Mouse (Mus musculus): ENCODE results near the gene Mcrip1.
"Not testable (repeated sequence)": the region's sequence is repeated elsewhere in the genome, so short reads cannot be mapped to it uniquely, and the experiment has no call there.

Mcrip1 gene

DNA sequence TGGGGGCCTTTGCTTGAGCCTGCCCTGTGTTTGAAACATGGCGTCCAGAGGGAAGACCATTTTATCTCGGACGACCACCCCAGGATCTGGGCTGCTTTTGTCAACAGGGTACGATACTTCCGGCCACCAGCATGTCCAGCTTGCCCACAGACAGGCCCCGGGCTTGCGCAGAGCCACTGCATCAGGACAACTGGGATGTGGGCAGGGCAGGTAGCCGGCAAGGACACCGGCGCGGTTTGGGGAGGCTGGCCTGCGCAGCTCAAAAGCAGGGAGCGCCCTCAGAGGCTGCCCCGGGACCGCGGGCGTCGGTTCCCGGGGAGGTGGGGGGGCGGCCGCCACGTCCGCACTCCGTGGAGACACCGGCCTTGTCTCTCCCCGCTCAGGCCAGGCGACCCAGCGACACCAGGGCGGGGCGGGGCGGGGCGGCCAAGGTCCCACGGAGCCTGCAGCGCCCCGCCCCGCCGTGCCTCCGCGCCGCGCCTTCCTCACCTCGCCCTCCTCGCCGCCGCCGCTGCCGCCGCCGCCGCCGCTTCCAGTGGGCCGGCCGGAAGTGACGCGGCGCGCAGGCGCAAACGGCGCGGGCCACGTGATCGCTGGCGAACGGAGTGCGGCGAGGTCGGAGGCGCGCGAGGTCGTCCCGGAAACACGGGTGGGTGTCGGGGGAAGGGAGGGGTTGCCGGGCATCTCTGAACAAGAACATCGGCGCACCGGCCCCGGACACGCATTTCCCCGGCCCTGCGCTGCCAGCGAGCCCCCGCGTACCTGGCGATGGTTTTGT lies at the start of gene Mcrip1:
Mcrip1 (minus strand) TSS at position 560 of the 778 bp plus-strand sequence.
- DNase-seq (ENCODE audit: inconsistent ontology term): peak; percentile 95

- DNase-seq (ENCODE audit: inconsistent ontology term): no peak
Observed at GRCm38 (mm10) chr11:120598990-120599549, 49.5 kb upstream of the Mcrip1 start.

- peak; percentile 97 for DNase-seq (ENCODE audit: inconsistent ontology term)
Observed at GRCm38 (mm10) chr11:120598283-120598989, 48.9 kb upstream of the Mcrip1 start, which contains the start of the genes Alyref and Anapc11. TSS of gene Alyref (minus strand) at chr11:120598365. TSS of gene Anapc11 (plus strand) at chr11:120598421.

GRCm38 (mm10) chr11:120597240-120598235 lies 48.0 kb upstream of the Mcrip1 start:
- DNase-seq (ENCODE audit: inconsistent ontology term): no peak

DNA sequence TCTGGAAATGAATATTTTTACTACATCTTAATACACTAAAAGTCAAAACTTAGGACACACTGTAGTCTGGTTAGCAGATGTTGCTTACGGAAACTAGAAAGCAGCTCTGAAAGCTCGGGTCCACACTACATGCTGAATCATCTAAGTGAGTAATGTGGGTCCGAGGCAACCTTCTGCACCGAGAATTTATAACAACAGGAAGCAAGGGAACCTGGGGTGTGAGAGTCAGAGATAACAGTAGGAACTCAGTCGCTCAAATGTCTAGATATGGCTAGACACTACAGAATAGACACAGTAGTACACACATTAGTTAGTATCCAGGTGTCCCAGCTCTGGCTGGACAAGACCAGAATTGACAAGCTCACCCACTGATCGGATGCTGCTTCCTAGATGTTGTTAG lies 39.0 kb upstream of the Mcrip1 start:
- no peak for DNase-seq (ENCODE audit: inconsistent ontology term)

GRCm38 (mm10) chr11:120583937-120584336 lies 34.4 kb upstream of the Mcrip1 start:
- DNase-seq (ENCODE audit: inconsistent ontology term): no peak

DNA sequence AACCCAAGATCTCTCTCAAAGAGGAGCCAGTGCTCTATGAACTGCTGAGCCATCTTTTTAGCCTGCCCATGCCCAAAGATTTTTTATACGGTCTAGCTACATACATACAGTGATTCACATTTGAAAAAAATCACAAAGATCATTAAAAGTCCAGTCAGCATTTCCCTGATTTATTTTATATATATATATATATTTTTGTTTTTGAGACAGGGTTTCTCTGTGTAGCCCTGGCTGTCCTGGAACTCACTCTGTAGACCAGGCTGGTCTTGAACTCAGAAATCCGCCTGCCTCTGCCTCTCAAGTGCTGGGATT lies 33.4 kb upstream of the Mcrip1 start:
- DNase-seq (ENCODE audit: inconsistent ontology term): not testable (repeated sequence)

DNA sequence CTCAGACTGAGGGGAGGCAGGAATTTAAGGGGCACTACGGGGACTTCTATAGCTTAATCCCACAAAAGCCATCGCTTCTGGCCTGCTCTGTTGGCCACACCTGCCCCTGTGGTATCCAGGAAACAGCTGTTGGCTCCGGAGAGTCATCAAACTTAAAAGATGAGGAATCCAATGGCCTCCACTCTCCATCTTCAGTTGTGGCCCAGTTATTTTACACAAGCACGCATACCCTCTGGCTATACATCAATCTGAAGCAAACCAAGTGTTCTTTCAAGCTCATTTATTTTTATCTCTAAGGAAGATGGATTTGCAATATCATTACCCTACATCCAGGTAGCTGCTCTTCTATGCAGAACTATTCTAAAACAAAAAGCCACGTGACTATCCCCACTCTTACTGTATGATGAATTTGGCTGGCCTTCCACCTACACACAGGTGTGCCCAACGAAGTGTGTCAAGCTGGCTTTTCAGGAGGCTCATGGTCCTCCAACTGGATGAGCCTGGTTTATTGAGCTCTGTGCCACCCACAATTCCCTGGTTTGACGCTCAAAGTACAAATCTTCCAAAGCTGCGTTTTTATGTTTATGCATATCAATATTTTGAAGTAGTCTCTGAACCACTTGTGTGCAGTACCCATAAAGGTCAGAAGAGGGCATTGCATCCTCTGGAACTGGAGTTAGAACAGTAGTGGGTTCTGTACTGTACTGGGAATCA lies 32.9 kb upstream of the Mcrip1 start:
- DNase-seq (ENCODE audit: inconsistent ontology term): no peak

GRCm38 (mm10) chr11:120581490-120582267 lies 32.2 kb upstream of the Mcrip1 start, which contains the start of gene Arhgdia:
TSS of gene Arhgdia (minus strand) at chr11:120581624.
- peak; percentile 88 for DNase-seq (ENCODE audit: inconsistent ontology term)

- peak; percentile 40 for DNase-seq (ENCODE audit: inconsistent ontology term)
Observed at GRCm38 (mm10) chr11:120580871-120581331, 31.4 kb upstream of the Mcrip1 start.

DNA sequence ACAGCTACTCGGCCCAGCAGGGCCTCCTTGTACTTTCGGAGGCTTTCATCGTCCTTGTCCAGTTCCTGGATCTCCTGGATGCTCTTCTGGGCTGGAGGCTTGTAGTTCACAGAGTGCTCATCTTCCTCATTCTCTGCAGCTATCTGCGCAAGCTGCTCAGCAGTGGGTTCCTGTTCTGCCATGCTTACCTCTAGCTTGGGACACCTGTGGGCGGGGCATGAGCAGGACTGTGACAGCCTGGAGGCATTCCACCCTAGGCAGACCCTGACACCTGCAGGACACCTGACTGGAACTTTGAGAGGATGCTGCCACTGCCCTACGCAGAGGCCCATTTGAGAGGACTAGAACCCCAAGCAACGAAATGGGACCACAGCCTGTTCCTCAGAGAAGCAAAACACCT lies 30.7 kb upstream of the Mcrip1 start:
- peak; percentile 12 for DNase-seq (ENCODE audit: inconsistent ontology term)

- DNase-seq (ENCODE audit: inconsistent ontology term): peak; percentile 41
Observed at GRCm38 (mm10) chr11:120579316-120580107, 30.0 kb upstream of the Mcrip1 start.

DNA sequence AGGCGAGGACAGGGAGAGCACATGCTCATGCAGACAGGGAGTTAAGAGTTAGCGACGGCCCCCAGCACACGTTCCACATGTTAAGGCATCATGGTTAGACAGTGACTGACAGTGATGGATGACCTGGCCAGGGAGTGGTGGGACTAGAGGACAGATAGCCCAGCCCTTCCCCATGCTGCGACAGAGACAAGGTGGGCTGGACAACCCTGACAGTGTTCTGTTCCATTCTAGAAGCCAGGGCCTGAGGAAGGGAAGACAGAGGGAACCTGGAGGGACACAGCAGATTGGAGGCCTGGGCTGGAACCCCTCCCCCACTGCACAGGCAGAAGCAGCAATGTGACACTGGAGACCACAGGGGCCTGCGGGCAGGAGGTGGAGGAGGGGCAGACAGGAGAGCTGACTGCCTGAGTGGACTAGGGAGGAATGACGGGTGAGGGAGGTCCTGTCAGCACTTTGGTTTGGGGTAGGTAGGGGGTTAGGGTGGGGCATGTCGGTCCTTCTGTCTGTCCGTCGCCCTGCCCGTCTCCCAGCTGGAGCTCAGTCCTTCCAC lies 29.2 kb upstream of the Mcrip1 start:
- no peak for DNase-seq (ENCODE audit: inconsistent ontology term)

DNA sequence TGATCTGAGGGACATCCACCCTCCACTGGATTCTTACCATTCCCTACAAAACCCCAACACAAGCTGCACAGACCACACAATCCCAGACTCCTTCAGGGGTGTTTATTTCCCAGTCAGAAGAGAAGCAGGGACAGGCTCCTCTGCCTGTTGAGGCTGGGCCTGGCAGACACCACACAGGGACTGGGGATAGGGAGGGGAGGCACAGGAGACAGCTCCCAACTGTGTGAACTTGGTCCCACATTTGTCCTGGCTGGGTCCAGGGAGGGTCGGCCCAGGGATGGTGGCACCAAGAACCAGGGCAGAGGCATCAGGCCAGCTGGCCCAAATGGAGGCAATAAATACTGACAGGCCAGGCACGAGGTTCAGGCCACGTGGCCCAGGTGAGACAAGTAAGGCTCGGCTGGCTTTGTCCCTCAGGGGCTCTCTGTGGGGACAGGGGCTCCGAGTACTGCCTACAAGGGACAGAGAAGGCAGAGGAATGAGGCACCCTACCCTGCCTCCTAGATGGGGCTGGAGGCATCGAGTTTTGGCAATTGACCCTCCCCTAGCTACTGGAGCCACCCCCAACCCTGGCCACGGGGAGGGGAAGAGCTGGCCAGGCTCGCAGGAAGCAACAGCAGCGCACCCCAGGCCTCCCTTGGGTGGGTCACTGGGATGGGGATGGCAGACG lies 28.6 kb upstream of the Mcrip1 start:
- DNase-seq (ENCODE audit: inconsistent ontology term): no peak

DNA sequence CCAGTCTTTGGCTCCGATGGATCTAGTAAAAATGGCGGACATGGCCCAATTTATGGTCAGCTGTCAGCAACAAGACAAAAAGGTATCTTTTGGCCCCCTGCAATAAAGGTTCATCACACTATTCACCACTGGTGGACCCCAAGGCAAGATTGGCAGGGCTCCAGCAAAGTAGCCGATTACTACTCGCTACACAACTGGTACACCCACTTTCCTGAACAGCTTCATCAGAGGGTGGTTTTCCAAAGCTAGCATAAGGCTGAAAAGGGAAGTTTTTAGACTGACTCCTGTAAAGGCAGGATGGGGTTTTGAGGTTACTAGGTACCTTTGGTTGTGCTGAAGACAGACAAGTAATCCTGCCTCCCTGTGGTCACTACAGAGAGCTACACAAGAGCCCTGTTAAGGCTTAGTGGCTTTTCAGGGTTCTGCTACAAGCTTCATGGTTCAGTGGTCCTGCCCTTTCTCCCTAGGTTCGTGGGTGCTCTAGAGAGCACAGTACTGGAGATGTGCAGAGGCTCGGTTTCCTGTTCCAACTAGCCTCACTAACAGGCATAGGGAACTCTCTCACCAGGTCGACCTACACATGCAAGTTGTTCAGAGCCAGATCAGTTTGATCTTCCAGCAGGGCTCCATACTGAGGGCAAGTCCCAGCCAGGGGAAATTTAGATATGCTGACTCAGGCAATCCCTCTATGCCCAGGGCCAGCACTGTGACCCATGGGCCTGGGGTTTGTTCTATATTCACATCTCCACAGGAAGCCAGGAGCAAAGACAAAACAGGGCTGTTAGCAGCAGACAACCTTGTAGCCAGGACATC lies 27.9 kb upstream of the Mcrip1 start:
- DNase-seq (ENCODE audit: inconsistent ontology term): no peak

DNA sequence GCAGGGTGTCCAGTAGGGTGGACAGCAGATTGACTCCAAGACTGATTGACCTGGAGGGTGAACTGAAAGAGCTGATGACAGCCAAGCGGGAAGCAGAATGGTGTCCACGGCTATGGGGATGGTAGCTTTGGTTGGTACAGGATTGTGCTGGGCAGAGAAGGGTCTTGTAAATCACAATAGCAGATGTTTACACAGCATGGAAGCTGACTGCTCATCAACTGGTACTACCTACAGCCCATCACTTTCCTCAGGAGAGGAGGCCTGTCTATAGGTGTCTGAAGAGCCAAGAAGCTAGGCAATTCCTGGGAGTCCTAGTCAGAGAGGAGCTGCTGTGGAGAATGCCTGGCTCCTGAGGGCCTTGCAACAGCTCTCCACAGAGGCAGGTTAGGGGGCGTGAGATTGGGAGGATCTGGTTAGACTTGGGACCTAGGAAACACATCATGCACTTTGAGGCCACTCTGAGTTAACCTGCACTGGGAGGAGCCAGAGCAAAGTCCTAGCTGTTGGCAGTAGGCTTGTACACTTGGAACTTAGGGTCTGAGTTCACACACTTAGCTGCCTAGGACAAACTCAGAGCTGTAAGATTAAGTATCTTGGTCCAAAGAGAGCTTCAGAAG lies 26.9 kb upstream of the Mcrip1 start:
- DNase-seq (ENCODE audit: inconsistent ontology term): no peak

DNA sequence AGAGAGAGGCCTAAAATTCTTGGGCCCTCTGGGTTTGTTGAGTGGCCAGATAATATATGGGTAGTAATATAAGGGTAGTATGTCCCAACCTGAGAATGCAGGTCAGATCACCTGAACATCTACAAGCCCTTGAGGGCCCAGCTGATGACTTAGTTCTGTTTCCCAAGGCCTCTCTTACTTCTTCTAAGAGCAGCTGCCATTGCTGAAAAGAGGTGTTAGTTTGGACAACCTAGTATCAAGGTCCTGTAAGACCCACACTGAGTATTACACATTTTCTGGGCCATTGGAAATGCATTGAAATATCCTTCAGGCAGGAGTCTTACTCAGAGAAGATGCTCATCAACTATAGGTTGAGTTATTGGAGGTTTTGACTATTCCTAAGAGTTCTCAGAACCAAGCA lies 26.4 kb upstream of the Mcrip1 start:
- DNase-seq (ENCODE audit: inconsistent ontology term): no peak

All from Muller cell, postnatal 12 days (primary cell).